Mouse (Mus musculus) right cerebral cortex, postnatal 14 days (tissue): ENCODE results near the gene Alox12e.
A peak's percentile ranks its signal among the peaks of the same experiment; 100 is the strongest.
"Not testable (repeated sequence)": the region's sequence is repeated elsewhere in the genome, so short reads cannot be mapped to it uniquely, and the experiment has no call there.

Experiments used
- DNase-seq: peaks from one replicate; pipeline ENCODE4 v3.0.0; 2022

The Alox12e gene

DNA sequence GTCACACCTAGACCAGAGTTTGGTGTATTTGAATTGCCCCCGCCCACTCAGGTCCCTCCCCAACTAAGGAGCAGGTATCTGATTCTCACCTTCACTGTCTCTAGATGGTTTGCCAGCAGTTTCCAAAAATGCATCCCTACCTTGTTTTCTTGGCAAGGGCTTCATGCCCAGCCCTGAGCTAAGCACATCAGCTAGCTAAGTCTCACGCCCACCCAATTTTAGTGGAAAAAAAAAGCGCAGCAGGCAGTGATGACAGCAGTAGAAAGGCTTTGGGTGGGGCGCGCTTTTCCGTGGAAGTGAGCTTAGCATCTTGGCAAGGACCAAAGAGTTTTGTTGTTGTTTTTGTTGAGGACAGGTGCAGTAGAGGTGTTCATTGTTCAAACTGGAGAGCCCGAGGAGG is at the start of gene Alox12e:
Alox12e (minus strand) TSS at position 101 of the 400 bp plus-strand sequence.
- no peak for DNase-seq

DNA sequence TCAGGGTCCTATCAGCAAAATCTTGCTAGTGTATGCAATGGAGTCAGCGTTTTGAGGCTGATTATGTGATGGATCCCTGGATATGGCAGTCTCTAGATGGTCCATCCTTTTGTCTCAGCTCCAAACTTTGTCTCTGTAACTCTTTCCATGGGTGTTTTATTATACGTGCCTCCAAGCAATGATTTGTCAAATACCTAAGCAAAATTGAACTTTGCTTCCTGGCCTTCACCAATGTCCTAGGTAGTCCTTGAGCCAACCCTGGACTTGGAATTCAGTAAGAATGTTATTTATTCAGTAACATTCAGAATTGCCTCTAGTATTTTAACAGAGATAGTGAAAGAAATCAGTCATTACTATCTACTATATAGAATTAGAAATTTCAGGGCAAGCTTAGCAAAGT is 46.2 kb upstream of the Alox12e start:
- not testable (repeated sequence) for DNase-seq

DNA sequence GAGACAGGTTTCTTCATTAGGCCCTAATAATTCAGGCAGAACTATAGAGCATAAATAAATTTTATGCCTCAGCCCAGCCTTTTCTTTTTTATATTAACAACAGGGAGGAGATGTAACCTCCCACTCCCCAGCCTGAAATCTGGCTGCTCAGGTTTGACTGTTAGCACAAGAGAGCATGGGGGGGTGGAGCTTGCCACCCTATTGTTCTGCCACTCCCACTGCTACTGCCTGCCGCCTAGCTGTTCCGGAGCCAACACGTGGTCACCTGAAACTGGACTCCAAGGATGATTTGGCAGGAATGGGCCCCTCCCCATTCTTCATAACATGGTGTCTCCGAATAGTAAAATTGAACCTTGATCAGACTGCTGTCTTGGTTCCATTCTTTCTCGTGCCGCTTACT is 45.3 kb upstream of the Alox12e start:
- DNase-seq = not testable (repeated sequence)

DNA sequence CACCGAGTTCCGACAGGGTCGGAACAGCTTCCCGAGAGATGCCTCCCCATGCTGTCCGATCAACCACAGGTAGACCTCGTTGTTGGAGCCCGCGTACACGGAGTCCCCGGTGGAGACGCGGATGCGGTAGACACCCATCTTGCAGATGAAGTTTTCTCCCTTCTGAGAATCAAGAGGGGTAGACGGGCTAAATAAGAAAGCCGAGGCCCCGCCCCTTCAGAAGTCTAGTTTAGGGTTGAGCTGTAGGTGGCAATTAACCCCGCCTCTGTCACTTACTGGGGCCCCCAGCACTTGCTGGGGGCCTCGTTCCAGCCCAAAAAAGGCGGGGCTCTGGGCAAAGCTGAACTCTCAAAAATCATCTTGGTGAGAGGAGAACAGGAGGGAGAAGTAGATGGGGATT is 29.4 kb upstream of the Alox12e start, which contains the start of gene Alox15:
Alox15 (minus strand) TSS at position 164 of the 400 bp plus-strand sequence.
- no peak for DNase-seq

DNA sequence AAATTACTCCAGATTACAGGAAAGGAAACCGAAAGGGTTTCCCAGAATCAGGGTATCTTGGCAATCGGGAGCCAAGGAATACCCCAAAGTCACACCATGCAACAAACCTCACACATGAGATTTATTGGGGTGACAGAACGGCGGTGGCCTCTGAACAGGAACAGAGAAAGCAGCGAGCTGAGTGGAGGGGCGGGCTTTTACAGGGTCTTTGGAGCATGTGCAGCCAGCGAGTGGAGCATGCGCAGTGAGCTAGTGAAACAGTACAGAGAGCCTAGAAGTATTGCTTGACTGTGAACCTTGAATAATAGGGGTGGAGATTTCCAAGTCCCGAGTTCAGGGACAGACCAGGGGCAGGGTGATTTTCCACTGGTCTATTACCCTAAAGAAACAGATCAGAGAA is 26.2 kb upstream of the Alox12e start:
- no peak for DNase-seq

DNA sequence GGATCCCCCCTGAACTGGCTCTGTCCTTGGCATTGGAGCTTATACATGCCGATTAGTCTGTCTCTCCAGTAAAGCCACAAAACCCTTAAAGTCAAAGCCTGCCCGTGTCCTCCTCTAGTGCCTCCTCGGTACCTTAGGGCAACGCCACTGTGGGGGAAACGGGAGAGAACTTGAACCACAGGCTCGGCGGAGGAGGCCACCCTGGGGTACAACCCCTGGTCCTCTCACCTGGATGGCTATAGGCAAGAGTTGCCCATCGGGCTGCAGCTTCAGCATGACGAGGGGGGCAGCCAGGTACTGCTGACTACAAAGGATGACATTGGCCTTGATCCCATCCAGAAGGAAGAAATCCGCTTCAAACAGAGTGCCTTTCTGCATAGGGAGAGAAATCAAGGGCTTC is 25.4 kb upstream of the Alox12e start:
- DNase-seq = no peak

DNA sequence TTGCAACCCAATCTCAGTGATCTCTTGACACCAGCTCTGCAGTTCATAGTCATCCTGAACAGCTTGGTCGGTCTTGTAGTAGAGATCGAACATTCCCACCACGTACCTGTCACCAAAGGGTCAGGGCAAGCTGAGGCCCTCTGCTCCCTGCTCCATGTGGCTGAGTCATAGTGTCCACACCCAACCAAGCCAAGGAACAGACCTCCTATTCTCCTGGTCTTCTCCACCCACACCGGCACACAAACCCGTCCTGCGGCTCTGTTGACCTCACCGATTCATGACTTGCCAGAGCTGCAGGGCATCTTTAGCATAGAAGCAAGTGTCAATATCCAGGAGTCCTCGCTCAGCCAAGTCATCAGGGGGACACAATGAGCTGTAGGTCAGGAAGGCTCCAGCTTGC is 23.1 kb upstream of the Alox12e start:
- no peak for DNase-seq

DNA sequence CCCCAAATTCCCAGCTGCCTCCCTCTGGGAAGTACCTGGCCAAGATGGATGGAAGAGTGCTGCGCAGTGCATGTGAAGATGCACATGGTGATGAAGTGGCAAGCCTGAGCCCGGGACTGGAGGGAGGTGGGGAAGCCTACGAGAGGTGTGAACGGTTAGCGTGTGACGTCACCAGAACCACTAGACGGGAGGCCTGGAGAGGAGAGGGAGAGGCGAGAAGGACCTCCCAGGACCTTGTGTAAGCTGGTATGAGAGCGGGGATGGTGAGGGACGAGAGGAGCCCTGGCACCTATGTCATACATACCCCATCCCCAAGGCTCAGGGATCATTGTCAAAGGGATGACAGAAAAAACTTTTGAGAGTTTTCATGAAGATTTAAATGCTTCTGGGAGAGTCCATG is 22.6 kb upstream of the Alox12e start:
- DNase-seq = no peak

DNA sequence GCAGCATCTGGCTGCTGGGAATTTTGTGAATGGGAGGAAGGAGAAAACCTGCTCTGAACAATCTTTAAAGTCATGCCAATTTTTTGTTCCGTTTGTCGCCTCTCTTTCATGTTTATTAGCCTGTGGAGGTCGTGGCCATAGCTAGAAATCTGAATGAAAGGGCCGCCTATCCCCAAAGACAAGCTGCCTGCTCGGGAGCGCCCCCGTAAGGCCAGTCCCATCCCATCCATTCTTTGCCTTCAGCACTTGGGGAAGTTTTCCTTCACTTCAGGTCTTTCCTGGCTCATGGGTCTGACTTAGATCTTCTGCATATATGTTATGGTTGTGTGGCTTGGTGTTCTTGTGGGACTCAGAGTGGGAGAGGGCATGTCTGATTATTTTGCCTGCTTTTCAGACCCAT is 17.1 kb upstream of the Alox12e start:
- DNase-seq = no peak

DNA sequence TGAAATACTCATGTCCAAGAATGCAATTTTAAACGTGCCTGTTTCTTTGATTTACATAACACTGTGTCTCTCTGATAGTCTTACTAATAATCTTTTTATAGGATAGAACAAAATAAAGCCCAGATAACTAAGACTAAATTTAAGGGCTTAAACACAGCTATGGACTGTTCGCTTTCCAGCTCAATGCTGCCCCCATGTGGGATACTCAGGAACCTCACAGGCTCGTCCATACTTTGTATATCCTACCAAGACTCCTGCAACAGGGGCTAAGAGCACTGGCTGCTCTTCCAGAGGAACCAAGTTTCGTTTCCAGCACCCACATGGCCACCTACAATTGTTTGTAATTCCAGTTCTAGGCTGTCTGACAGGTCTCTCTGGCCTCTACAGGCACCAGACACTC is 12.0 kb upstream of the Alox12e start:
- DNase-seq = peak; percentile 81

DNA sequence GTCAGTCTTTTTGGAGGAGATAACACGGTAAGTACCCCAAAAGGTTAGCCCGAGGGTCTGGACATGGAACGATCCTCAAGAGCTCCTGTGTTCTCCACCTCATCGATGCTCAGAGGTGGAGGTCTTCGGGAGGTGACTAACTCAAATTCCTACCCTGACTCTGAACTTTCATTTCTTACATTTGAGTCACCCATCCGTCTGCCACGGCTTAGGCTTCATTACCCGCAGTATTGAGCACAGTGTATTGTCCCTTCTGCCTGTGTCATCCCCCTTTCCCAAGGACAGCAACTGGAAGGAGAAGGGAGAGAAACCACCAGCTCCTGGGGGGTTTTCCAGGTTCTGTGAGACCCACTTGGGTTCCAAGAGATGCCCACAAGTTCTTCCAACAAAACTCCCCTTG is 2.3 kb upstream of the Alox12e start:
- no peak for DNase-seq

DNA sequence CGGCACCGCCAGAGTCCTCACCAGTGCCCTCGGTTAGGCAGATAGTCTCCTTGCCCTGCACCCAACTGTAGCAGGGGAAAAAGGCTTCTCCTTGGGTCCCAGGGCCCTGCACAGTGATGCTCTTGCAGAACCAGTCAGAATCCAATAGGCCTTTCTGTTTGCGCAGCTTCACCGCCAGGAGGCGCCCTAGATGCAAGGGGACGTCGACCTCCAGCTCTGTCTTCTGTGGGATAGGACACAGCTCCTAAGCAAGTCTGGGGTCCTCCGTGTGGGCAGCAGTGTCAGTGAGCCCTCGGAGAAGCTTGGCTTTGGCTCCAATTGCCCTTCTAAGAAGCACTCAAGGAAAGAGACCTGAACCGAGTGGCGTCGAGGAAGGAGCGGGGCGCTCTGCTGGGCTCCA is 764 bp downstream of the Alox12e start:
- peak; percentile 46 for DNase-seq

DNA sequence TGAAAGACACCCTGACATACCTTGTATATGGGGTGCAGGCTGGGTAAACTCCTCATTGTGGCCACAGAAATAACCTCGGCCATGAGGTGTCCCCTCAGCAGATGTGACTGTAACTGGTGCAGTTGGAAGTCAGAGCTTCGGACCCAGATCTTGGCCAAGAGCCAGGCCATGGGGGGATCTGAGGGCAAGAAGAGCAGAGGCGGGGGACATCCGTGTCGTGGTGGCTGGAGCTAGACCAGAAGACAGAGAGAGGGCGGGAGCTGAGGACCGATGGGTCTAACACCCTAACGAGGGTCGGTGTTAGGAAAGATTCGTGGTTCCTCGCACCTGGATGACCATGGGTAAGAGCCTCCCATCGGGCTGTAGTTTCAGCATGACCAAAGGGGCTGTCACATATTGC is 2.8 kb downstream of the Alox12e start:
- no peak for DNase-seq

DNA sequence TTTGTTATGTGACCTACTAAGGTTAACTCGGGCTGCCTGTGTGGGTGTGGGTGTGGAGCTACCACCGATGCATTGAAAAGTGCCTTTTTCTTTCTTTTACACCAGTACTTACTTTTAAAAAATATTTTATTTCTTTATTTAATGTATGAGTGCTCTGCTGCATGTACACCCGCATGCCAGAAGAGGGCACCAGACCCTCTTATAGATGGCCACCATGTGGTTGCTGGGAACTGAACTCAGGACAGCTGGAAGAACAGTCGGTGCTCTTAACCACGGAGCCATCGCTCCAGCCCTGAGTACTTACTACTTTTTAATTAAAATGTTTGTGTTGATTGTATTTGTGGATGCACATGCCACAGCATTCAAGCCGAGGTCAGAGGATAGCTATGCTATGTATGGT is 8.6 kb downstream of the Alox12e start:
- no peak for DNase-seq

DNA sequence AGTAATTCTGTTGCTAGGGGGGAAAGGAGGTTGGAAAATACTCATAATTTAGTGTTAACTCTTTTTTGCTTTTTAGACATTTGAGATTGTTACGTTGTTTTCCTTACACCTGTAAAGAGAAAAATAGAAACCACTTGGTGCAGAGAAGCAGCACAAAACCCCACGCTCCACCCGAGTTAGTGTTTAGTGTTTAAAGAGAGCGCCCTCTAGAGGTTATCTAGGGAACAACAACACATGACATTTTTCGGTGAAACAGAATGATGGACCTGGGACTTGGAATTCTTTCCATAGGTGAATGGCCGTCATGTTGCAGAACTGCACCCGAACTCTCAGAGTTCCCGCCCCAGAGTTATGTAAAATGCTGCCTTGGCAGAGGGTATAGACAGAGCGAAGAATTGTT is 13.1 kb downstream of the Alox12e start:
- DNase-seq = peak; percentile 28

DNA sequence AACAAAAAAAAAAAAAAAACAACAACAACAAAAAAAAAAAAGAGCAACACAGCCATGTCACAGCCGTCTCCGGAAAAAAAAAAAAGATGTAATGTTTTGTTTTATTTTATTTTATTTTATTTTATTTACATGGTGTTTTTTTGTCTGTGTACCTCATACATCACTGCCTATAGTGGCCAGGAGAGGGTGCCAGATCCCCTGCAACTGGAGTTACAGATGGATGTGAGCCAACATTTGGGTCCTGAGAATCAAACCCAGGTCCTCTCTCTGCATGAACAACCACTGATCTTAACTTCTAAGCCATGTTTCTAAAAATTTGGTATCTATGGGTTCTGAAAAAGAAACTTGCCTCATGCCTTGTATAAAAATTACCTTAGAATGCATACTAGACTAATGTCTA is 14.1 kb downstream of the Alox12e start:
- DNase-seq = no peak

DNA sequence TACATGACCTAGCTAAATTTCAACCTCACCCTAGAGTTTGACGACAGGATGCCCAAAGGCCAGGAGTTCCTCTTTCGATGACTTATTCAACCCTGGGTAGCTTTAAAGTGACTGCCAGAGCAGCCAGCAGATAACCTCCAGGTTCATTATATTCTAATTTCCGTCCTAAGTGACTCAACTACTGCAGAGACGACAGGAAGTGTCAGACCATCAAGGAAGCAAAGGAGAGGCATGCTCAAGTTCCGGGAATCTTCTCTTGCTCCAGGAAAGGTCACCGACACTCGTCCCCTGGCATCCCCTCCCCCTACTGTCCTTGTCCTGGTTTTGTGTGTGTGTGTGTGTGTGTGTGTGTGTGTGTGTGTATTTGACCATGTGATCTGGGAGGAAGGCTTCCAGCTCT is 16.3 kb downstream of the Alox12e start:
- DNase-seq = no peak

DNA sequence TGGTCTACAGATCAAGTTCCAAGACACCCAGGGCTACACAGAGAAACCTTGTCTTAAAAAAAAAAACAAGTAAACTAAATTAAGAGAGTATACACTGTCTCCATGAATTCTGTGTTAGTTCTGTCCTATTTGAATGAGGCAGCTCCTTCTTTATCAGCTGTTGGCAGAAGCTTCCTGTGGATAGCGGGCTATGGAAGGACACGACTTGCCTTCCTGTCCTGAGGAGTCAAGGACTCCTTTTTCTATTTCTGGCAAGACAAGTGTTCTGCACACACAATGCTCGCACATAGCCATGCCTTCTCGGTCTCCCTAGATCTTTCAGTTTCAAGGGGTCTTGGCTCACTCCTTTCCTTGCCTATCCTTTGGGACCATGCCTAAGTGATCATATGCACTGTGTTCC is 20.1 kb downstream of the Alox12e start:
- DNase-seq = no peak

DNA sequence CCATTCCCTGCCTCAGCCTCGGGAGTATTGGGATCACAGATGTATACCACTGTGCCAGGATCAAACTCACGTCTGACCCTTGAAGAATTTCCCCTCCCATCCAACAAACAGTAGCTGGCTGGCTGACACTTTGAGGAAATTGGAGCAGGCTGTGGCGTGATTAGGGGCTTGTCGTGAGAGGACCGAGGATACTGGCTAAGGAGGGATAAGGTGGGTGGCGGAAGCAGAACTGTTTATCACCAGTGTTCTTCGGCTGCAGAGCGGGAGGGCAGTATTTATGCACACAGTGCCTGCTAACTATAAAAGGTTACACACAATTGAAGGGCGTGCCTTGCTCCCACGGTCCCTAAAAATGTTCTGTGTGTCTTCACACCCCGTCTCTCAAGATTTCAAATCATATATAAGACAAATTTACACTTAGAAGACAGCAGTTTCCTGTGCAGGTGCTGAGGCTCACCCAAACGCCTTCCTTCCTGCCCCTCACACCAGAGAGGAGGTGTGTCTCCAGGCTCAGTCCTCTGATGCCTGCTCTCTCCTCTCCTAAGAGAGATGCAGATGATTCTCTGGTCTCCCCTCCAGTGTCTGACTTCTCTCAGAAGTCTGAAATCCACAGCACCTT is 24.5 kb downstream of the Alox12e start:
- no peak for DNase-seq

DNA sequence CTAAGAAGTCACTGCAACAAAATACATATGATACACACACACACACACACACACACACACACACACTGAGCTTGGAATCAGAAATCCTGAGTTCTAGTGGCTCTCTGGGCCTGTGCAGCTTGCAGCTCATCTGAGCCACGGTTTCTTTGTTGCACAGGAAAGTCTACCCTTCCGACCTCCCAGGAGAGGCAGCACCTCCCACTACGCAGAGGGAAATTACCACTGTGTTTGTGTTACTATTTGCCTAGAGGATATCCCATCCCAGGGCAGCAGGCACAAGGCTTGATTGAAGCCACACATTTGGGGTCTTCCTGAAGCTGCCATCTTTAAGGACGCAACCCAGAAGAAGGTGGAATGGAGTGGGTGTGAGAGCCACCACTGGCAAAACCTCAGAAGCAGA is 25.0 kb downstream of the Alox12e start:
- DNase-seq = no peak

DNA sequence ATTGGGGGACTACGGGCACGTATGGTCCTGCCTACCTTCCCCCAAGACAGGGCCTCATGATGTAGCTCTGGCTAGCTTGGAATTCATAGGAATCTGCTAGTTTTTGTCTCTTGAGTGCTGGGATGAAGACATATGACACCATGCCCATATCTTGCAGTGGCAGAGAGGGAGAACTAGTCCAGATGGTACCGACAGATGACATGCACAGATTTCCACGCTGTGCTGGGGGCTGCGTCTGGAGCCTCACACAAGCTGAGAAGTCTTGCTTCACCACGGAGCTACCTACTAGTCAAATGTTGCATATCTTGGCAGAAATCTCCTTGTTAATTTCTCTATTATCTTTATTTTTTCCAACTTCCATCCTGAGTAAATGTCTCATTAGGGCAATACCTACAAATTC is 28.5 kb downstream of the Alox12e start:
- no peak for DNase-seq

DNA sequence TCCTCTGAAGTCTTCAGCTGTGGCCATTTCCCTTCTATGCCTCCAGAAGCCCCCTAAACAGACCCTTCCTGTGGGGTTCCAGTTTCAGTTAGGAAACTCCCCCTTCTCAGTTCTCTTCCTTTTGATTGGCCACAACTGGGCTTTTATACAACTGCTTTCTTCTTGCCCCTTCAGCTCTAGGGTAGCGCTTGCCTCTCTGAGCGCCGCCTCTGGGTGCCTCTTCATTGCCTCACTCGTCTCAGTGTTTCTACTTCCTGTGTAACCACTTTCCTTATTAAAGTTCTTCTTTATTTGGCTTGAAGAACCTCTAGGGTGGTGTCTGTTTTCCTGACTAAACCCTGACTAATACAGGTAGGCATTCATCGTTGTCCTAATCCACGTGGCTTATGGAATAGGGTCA is 31.2 kb downstream of the Alox12e start:
- DNase-seq = no peak

DNA sequence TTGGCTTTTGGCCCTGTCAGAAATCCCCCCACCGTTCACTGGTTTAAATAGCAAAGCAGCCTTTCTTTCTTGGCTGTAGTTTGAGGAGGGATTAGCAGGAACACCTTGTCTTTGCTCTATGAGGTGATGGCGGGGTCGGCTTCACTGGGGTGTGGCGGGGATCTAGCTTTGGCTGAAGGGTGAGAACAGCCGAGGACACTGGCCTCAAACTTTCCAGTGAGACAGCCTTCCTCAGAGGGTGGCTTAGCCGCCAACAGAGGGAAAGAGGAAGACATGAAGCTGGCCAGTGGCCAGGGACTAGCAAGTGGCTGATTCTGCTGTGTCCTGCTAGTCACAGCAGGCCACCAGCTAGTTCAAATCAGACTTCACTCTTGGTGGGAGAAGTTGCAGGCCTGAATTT is 33.2 kb downstream of the Alox12e start:
- peak; percentile 48 for DNase-seq

DNA sequence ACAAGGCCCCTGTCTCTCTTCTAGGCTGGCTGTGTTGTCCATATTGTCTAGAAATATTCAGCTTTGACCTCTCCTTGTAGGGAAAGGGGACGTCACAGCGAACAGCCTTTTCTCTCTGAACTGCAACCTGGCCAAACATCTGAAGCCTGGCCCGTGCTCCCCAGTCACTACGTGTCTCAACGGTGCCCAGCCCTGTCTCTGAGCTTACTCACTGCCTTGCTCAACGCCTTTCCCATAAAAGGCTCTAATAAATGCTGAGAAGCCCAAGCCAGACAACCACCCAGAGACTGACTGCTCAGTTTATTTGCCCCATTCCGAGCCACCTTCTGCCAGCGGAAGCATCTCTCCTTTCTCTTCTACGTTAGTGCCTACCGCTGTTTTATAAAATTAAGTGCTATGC is 34.3 kb downstream of the Alox12e start:
- no peak for DNase-seq

DNA sequence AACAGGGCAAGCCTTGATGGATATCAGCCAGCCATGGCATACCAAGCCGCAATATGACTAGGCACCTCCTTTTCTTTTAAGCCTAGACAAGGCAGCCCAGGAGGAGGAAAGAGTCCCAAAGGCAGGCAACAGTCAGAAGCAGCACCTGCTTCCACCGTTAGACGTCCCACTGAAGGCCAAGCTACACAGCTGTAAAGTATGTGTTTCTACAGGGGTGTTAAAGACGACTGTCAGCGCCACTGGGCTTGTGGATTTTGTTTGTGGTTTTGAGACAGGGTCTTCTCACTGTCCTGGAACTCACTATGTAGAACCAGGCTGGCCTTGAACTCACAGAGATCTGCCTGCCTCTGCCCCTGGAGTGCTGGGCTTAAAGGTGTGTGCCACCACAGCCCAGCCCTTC is 36.7 kb downstream of the Alox12e start:
- no peak for DNase-seq

DNA sequence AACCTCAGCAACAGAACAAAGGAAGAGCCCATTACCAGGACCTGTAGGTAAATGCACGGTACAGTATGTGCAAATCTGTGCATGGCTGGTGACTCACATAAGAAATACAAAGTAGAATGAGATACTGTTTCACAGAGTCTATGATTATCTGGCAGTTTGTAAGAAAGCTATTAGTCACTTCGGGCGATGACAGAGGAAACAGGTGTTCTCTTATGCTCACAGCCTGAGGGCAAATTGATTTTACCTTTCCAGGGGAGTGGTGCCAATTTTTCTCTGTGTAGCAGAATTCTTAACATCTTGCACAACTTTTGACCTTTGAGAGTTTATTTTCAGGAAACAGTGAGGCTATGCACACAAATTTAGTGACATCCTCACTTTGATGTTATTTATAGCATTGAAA is 37.7 kb downstream of the Alox12e start:
- no peak for DNase-seq
